Mouse (Mus musculus): ENCODE results near the gene Rubcn. TPM values are rescaled to one million over a fixed set of nuclear protein-coding genes. Genes with fewer than 3 reads are reported as not detected.

Gene Rubcn
- polyA plus RNA-seq, 1 experiment = 77.3 TPM

DNA sequence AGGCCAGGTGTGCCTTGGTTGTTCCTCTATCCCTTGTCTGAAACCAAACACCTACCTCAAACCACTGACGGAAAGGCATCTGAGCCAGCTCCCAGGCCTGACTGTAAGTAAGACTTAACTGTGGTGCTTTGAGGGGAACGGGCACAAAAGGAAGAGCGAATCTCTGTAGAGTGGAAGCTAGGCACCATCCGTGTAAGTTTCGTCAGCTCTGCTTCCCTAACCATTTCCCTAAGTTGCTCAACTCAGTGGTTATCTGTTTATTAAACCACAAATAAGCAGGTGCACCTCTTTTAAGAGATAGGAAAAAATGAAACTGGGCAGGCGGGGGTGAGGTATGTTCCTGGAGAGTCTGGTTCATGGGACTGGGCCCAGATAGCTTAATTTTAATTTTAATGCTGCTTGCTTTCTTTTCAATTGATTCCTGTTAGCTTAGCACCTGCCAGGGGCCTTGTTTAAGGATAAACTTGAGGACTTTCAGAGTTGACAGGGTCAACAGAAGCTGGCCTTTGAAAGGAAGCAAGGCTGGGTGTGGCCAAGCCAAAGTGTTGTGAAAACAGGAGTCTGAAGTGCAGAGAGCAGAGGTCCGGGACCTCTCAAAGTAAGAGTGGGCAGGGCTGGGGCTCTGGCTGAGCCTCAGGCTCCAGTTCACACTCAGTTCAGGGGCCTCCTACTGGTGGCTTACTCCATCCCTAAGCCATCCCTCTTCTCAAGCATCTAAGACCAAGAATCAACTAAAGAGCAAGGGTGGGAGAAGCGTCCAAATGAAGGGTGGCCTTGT lies 70.0 kb downstream of the Rubcn start:
- H3K36me3 ChIP-seq (ENCODE audit: control insufficient read depth, insufficient read depth, low read length) = no peaks in the 10 kb centered on the region
- H3K27me3 ChIP-seq (ENCODE audit: control insufficient read depth, insufficient read depth, low read length) = no peaks in the 10 kb centered on the region
- H3K27ac ChIP-seq (ENCODE audit: control insufficient read depth, insufficient read depth, low read depth, low read length) = no peak overlapping the region

DNA sequence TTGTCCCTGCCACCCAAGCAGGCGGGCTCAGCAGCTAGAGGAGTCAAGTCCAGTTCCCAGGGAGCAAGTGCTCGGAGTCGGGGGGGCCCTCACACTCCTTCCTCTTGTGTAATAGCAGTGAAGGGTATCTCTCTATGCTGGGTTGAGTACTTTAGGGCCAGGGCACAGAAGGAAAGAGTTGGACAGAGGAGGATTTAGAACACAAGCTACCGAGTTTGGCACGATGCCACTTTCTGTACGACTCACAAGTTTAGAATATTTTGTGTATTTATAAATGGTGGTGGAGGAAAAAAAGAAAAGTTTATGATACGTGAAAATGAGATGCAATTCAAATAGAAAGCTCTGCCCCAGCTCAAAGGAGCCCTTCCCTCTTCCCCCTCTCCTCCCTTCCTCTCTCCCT lies 72.4 kb downstream of the Rubcn start:
- Histone ChIP-seq H3K27ac (ENCODE audit: control insufficient read depth, insufficient read depth, low read depth, low read length) (no peak overlapping the region), H3K4me3 (ENCODE audit: control insufficient read depth, low read depth, low read length) (no peak overlapping the region), H3K36me3 (ENCODE audit: control insufficient read depth, insufficient read depth, low read length) (no peaks in the 10 kb centered on the region), H3K27me3 (ENCODE audit: control insufficient read depth, insufficient read depth, low read length) (no peaks in the 10 kb centered on the region), H3K4me1 (ENCODE audit: control insufficient read depth, insufficient read depth, low read length) (no peaks in the 10 kb centered on the region)
- no peak for TF ChIP-seq CTCF (IDR thresholded peaks at IDR 0.05; ENCODE audit: control insufficient read depth, insufficient read depth, insufficient replicate concordance, low read depth, low read length)
- no peak for TF ChIP-seq POLR2A (IDR thresholded peaks at IDR 0.05; ENCODE audit: control insufficient read depth, low read depth, low read length)

More for the DNA sequence above, 70.0 kb downstream of the Rubcn start:
- TF ChIP-seq CTCF (IDR thresholded peaks at IDR 0.05; ENCODE audit: control insufficient read depth, insufficient read depth, insufficient replicate concordance, low read depth, low read length) (no peak), POLR2A (IDR thresholded peaks at IDR 0.05; ENCODE audit: control insufficient read depth, low read depth, low read length) (no peak)
- H3K4me3 ChIP-seq (ENCODE audit: control insufficient read depth, low read depth, low read length) = no peak overlapping the region
- no peaks in the 10 kb centered on the region for H3K4me1 ChIP-seq (ENCODE audit: control insufficient read depth, insufficient read depth, low read length)

GRCm38 (mm10) chr16:32803901-32804300 lies 73.7 kb downstream of the Rubcn start:
- Histone ChIP-seq H3K27ac (ENCODE audit: control insufficient read depth, insufficient read depth, low read depth, low read length) (no peak overlapping the region), H3K4me3 (ENCODE audit: control insufficient read depth, low read depth, low read length) (no peak overlapping the region), H3K4me1 (ENCODE audit: control insufficient read depth, insufficient read depth, low read length) (no peaks in the 10 kb centered on the region)

GRCm38 (mm10) chr16:32803252-32803853 lies 74.2 kb downstream of the Rubcn start:
- no peaks in the 10 kb centered on the region for H3K36me3 ChIP-seq (ENCODE audit: control insufficient read depth, insufficient read depth, low read length)
- no peaks in the 10 kb centered on the region for H3K4me1 ChIP-seq (ENCODE audit: control insufficient read depth, insufficient read depth, low read length)
- TF ChIP-seq CTCF (IDR thresholded peaks at IDR 0.05; ENCODE audit: control insufficient read depth, insufficient read depth, insufficient replicate concordance, low read depth, low read length) (no peak), POLR2A (IDR thresholded peaks at IDR 0.05; ENCODE audit: control insufficient read depth, low read depth, low read length) (no peak)
- H3K27me3 ChIP-seq (ENCODE audit: control insufficient read depth, insufficient read depth, low read length) = no peaks in the 10 kb centered on the region
- no peak overlapping the region for H3K4me3 ChIP-seq (ENCODE audit: control insufficient read depth, low read depth, low read length)
- H3K27ac ChIP-seq (ENCODE audit: control insufficient read depth, insufficient read depth, low read depth, low read length) = no peak overlapping the region

More at GRCm38 (mm10) chr16:32803901-32804300, 73.7 kb downstream of the Rubcn start:
- Histone ChIP-seq H3K27me3 (ENCODE audit: control insufficient read depth, insufficient read depth, low read length) (no peaks in the 10 kb centered on the region), H3K36me3 (ENCODE audit: control insufficient read depth, insufficient read depth, low read length) (no peaks in the 10 kb centered on the region)
- no peak for TF ChIP-seq CTCF (IDR thresholded peaks at IDR 0.05; ENCODE audit: control insufficient read depth, insufficient read depth, insufficient replicate concordance, low read depth, low read length)
- no peak for TF ChIP-seq POLR2A (IDR thresholded peaks at IDR 0.05; ENCODE audit: control insufficient read depth, low read depth, low read length)

GRCm38 (mm10) chr16:32797426-32797689 lies 80.2 kb downstream of the Rubcn start, which contains the start of gene Muc20:
Gene Muc20 (minus strand): TSS chr16:32797435.
- no peaks in the 10 kb centered on the region for H3K4me1 ChIP-seq (ENCODE audit: control insufficient read depth, insufficient read depth, low read length)
- no peak for TF ChIP-seq CTCF (IDR thresholded peaks at IDR 0.05; ENCODE audit: control insufficient read depth, insufficient read depth, insufficient replicate concordance, low read depth, low read length)
- no peak within 1 kb of the TSS for H3K27ac ChIP-seq (ENCODE audit: control insufficient read depth, insufficient read depth, low read depth, low read length)
- H3K4me3 ChIP-seq (ENCODE audit: control insufficient read depth, low read depth, low read length) = no peak within 1 kb of the TSS
- no peaks in the 10 kb centered on the region for H3K36me3 ChIP-seq (ENCODE audit: control insufficient read depth, insufficient read depth, low read length)
- H3K27me3 ChIP-seq (ENCODE audit: control insufficient read depth, insufficient read depth, low read length) = no peaks in the 10 kb centered on the region

GRCm38 (mm10) chr16:32796676-32797425 lies 80.7 kb downstream of the Rubcn start:
- no peaks in the 10 kb centered on the region for H3K27me3 ChIP-seq (ENCODE audit: control insufficient read depth, insufficient read depth, low read length)
- no peaks in the 10 kb centered on the region for H3K4me1 ChIP-seq (ENCODE audit: control insufficient read depth, insufficient read depth, low read length)
- TF ChIP-seq CTCF (IDR thresholded peaks at IDR 0.05; ENCODE audit: control insufficient read depth, insufficient read depth, insufficient replicate concordance, low read depth, low read length) (no peak), POLR2A (IDR thresholded peaks at IDR 0.05; ENCODE audit: control insufficient read depth, low read depth, low read length) (no peak)
- H3K27ac ChIP-seq (ENCODE audit: control insufficient read depth, insufficient read depth, low read depth, low read length) = no peak overlapping the region
- H3K4me3 ChIP-seq (ENCODE audit: control insufficient read depth, low read depth, low read length) = no peak overlapping the region
- no peaks in the 10 kb centered on the region for H3K36me3 ChIP-seq (ENCODE audit: control insufficient read depth, insufficient read depth, low read length)

DNA sequence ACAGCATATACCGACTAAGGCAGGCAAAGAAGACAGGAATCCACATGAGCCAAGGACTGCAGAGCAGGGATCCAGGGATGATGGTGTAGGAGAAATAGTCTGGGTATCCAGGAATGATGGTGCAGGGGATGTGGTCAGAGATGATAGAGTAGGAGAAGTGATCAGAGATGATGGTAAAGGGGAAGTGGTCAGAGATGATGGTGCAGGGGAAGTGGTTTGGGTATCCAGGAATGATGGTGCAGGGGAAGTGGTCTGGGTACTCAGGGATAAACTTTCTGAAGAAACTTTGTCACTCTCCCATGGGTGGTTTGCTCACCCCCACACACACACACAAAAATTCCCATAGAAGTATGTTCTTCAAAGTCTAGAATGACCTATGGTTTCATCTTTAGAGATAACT lies 82.4 kb downstream of the Rubcn start:
- H3K4me1 ChIP-seq (ENCODE audit: control insufficient read depth, insufficient read depth, low read length) = no peaks in the 10 kb centered on the region
- no peaks in the 10 kb centered on the region for H3K36me3 ChIP-seq (ENCODE audit: control insufficient read depth, insufficient read depth, low read length)
- no peak overlapping the region for H3K4me3 ChIP-seq (ENCODE audit: control insufficient read depth, low read depth, low read length)
- H3K27ac ChIP-seq (ENCODE audit: control insufficient read depth, insufficient read depth, low read depth, low read length) = no peak overlapping the region
- H3K27me3 ChIP-seq (ENCODE audit: control insufficient read depth, insufficient read depth, low read length) = no peaks in the 10 kb centered on the region
- no peak for TF ChIP-seq POLR2A (IDR thresholded peaks at IDR 0.05; ENCODE audit: control insufficient read depth, low read depth, low read length)
- TF ChIP-seq CTCF (IDR thresholded peaks at IDR 0.05; ENCODE audit: control insufficient read depth, insufficient read depth, insufficient replicate concordance, low read depth, low read length) = no peak

All from testis, adult 2 months (tissue).